In genomic region chr3:154172593-154172965, GRCm38 (mm10) we compare ENCODE assay signal across 22 mouse cellular contexts.
DNase-seq lines count a peak whose midpoint lies in the region; ATAC-seq lines count a peak whose summit lies in the region.
"Had no signal": no experiment of that assay in that cellular context is flagged by ENCODE, and none has a peak within 500 bp of the region (broad histone marks: within the 10 kb centered on the region; RNA-seq: fewer than 3 reads in every experiment).

No protein-coding gene starts in this region.

- H3K9me3 ChIP-seq in heart, embryonic 10.5 days = no peaks in the 10 kb centered on the region
- H3K9me3 ChIP-seq in midbrain, embryonic 13.5 days = no peaks in the 10 kb centered on the region
- H3K9me3 ChIP-seq: embryonic facial prominence, embryonic 15.5 days; heart, embryonic 13.5 days; intestine, embryonic 15.5 days; kidney, embryonic 15.5 days; limb, embryonic 12.5 days; liver, embryonic 13.5 days had no signal

- no peak overlapping the region for H3K27ac ChIP-seq in heart, embryonic 10.5 days
- peak overlapping the region; percentile 66 for H3K27ac ChIP-seq in midbrain, embryonic 13.5 days
- H3K27ac ChIP-seq: embryonic facial prominence, embryonic 15.5 days; gastrocnemius, adult 2 months; heart, embryonic 13.5 days; intestine, embryonic 15.5 days; kidney, embryonic 15.5 days; limb, embryonic 12.5 days; liver, embryonic 13.5 days; macrophage had no signal

- 83% methylated on average over 5 of the region's 5 CpGs for WGBS in heart, embryonic 10.5 days
- WGBS in midbrain, embryonic 13.5 days = 74% methylated on average over 5 of the region's 5 CpGs

- no peaks in the 10 kb centered on the region for H3K36me3 ChIP-seq in heart, embryonic 10.5 days
- H3K36me3 ChIP-seq in midbrain, embryonic 13.5 days = no peaks in the 10 kb centered on the region
- H3K36me3 ChIP-seq: embryonic facial prominence, embryonic 15.5 days; heart, embryonic 13.5 days; intestine, embryonic 15.5 days; kidney, embryonic 15.5 days; limb, embryonic 12.5 days; liver, embryonic 13.5 days had no signal

- peak; percentile 41 for ATAC-seq in midbrain, embryonic 13.5 days
- no peak for ATAC-seq in cerebellum, adult (ENCODE audit: insufficient number of reproducible peaks, low FRiP score, low TSS enrichment)
- ATAC-seq: CD4-positive, CD25-positive, alpha-beta regulatory T cell, adult 4 months; intestine, embryonic 15.5 days; Patski had no signal

- peaks cover 2% of the 10 kb centered on the region; the same call in 1 of the 2 replicates for H3K4me1 ChIP-seq in heart, embryonic 10.5 days
- peaks cover 22% of the 10 kb centered on the region for H3K4me1 ChIP-seq in midbrain, embryonic 13.5 days (replicated peaks)
- H3K4me1 ChIP-seq: embryonic facial prominence, embryonic 15.5 days; heart, embryonic 13.5 days; intestine, embryonic 15.5 days; kidney, embryonic 15.5 days; liver, embryonic 13.5 days had no signal

- no peak overlapping the region for H3K4me2 ChIP-seq in midbrain, embryonic 13.5 days (replicated peaks)
- H3K4me2 ChIP-seq: embryonic facial prominence, embryonic 15.5 days; heart, embryonic 13.5 days; intestine, embryonic 15.5 days; kidney, embryonic 15.5 days; limb, embryonic 12.5 days; liver, embryonic 13.5 days; lung, embryonic 14.5 days had no signal

- DNase-seq in heart, adult 11 months = peak; percentile 61
- no peak for DNase-seq in heart, embryonic 10.5 days (ENCODE audit: low spot score)
- peak; percentile 8 to 23 for DNase-seq in urinary bladder, postnatal 4 days (ENCODE audit: low spot score in 2 of 2)
- no peak for DNase-seq in urinary bladder, adult 2 months (ENCODE audit: low spot score)
- no peak for DNase-seq in lung, postnatal 36 days
- DNase-seq: adrenal gland, postnatal 25 days; cerebellum, adult 11-12 months; cerebellum, postnatal 25 days; gastrocnemius, adult 2 months; kidney, postnatal 4 days; liver, embryonic 13.5 days; lung, embryonic 14.5 days had no signal

- no peak overlapping the region for H3K4me3 ChIP-seq in heart, embryonic 10.5 days
- H3K4me3 ChIP-seq in midbrain, embryonic 13.5 days (replicated peaks) = no peak overlapping the region
- H3K4me3 ChIP-seq: embryonic facial prominence, embryonic 15.5 days; gastrocnemius, adult 2 months; heart, embryonic 13.5 days; intestine, embryonic 15.5 days; kidney, embryonic 15.5 days; limb, embryonic 12.5 days; liver, embryonic 13.5 days had no signal

- no peak overlapping the region for H3K9ac ChIP-seq in midbrain, embryonic 13.5 days (replicated peaks)
- H3K9ac ChIP-seq: embryonic facial prominence, embryonic 15.5 days; heart, embryonic 13.5 days; intestine, embryonic 15.5 days; kidney, embryonic 15.5 days; limb, embryonic 12.5 days; liver, embryonic 13.5 days; lung, embryonic 14.5 days had no signal

- H3K27me3 ChIP-seq in heart, embryonic 10.5 days (ENCODE audit: insufficient read depth, poor library complexity, severe bottlenecking) = no peaks in the 10 kb centered on the region
- H3K27me3 ChIP-seq in midbrain, embryonic 13.5 days = no peaks in the 10 kb centered on the region
- H3K27me3 ChIP-seq: embryonic facial prominence, embryonic 15.5 days; heart, embryonic 13.5 days; intestine, embryonic 15.5 days; kidney, embryonic 15.5 days; limb, embryonic 12.5 days; liver, embryonic 13.5 days; Patski had no signal

Comparison
In these comparisons a context has a peak if more than half of its experiments do, and no peak if none do; other contexts are left out.
1. DNase-seq: peak in heart, adult 11 months (single experiment) and urinary bladder, postnatal 4 days (2 of 2); none in heart, embryonic 10.5 days (single experiment), urinary bladder, adult 2 months (single experiment) and lung, postnatal 36 days (single experiment).